Mouse (Mus musculus): ENCODE measurements around the gene Lrfn4.

DNA sequence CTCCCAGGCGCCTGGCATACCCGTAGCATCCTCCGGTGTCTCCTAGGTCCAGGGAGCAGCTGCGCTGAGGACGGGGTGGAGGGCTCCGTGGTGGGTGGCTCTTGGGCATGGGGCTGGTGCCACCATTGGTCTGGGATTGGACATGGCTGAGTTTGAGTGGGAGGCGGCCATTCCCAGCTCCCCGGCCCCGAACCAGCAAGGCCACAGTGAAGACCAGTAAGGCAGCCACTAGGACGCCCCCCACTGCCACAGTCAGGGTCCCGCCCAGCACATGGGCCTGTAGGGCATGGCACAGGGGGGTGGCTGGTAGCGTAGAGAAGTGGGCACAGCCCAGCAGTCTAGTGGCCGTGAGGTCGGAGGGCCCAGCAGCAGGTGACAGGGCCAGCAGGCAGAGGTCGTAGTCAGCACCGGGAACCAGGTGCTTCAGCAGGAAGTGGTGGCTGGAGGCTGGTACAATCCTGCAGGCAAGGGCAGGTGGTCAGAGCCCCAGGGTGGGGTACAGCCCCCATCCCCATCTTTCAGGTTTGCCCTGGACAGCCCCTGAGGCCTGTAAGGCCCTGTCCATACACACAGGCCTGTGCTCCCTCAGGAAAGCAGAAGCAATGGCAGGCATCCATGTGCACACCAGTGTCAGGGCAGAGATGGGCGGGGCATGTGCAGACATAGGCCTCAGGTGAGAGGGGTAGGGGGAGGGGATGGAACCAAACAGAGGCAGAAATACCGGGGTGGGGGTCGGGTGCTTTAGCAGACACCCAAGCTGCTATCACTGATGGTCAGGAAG, 3.1 kb downstream of the Lrfn4 start:
- no peak for TF ChIP-seq MAFK (IDR thresholded peaks at IDR 0.05; ENCODE audit: insufficient read depth, low read depth, low read length)
- TF ChIP-seq CHD2 (IDR thresholded peaks at IDR 0.05; ENCODE audit: low read depth, low read length): no peak
